Mouse (Mus musculus) forebrain, embryonic 15.5 days (tissue): ENCODE data around the gene Spopl. TPM values are rescaled to one million over a fixed set of nuclear protein-coding genes. Genes with fewer than 3 reads are reported as not detected.
"Not testable (repeated sequence)": the region's sequence is repeated elsewhere in the genome, so short reads cannot be mapped to it uniquely, and the experiment has no call there.

Experiments
- ATAC-seq: fragments of 200-750 bp; cut with Nextera tagmentation; replicated peaks from 2 replicates; pipeline ENCODE4 v1.8.0; 2017; ENCODE audit warnings: mild to moderate bottlenecking, moderate TSS enrichment, moderate library complexity
- H3K27ac ChIP-seq: fragments of 300-500 bp; sonication (generic); replicated peaks from 2 replicates; pipeline ENCODE4 v1.5.1; 2015; ENCODE audit warnings: mild to moderate bottlenecking, inconsistent platforms
- H3K27me3 ChIP-seq: fragments of 300-500 bp; sonication (generic); 2 replicates; pipeline ENCODE4 v1.6.1; 2015; ENCODE audit warnings: inconsistent platforms
- H3K36me3 ChIP-seq: fragments of 300-500 bp; sonication (generic); 2 replicates; pipeline ENCODE4 v1.6.1; 2015; ENCODE audit warnings: mild to moderate bottlenecking, inconsistent platforms
- H3K4me1 ChIP-seq: fragments of 300-500 bp; sonication (generic); 2 replicates; pipeline ENCODE4 v1.6.1; 2015; ENCODE audit warnings: inconsistent platforms
- H3K4me2 ChIP-seq: fragments of 300-500 bp; sonication (generic); replicated peaks from 2 replicates; pipeline ENCODE4 v1.6.1; 2015; ENCODE audit warnings: mild to moderate bottlenecking, inconsistent platforms
- H3K4me3 ChIP-seq: fragments of 300-500 bp; sonication (generic); 2 replicates; pipeline ENCODE4 v1.5.1; 2015; ENCODE audit warnings: mild to moderate bottlenecking, inconsistent platforms
- H3K9ac ChIP-seq: fragments of 300-500 bp; sonication (generic); replicated peaks from 2 replicates; pipeline ENCODE4 v1.6.1; 2015; ENCODE audit warnings: mild to moderate bottlenecking, inconsistent platforms
- H3K9me3 ChIP-seq: fragments of 300-500 bp; sonication (generic); 2 replicates; pipeline ENCODE4 v1.6.1; 2016; ENCODE audit warnings: inconsistent platforms
- WGBS: fragments of 180-500 bp; shearing (Covaris S2); methylation state at CpG from one replicate; pipeline ENCODE4 v1.1.7; 2015; ENCODE audit warnings: mixed read lengths; 5-methylcytosine and 5-hydroxymethylcytosine counted together
- polyA plus RNA-seq: library from polyadenylated mRNA; unstranded; fragments of >200 nt; fragmentation: Nextera tagmentation; extraction: Ambion mirVana; gene quantifications from 2 replicates; pipeline ENCODE4 v1.2.1, GENCODE M21; 2015

The Spopl gene
- polyA plus RNA-seq = 8.6 and 11.3 TPM in 2 replicates

- peak within 1 kb of the TSS; percentile 72 for H3K27ac ChIP-seq
- H3K9me3 ChIP-seq = no peaks in the 10 kb centered on the region
- peaks cover 9% of the 10 kb centered on the region; the same call in 1 of the 2 replicates for H3K27me3 ChIP-seq
- H3K4me1 ChIP-seq = peaks cover 15% of the 10 kb centered on the region
- peak within 1 kb of the TSS; percentile 99 for H3K9ac ChIP-seq
- peak within 1 kb of the TSS; percentile 64 for H3K4me2 ChIP-seq
- no peaks in the 10 kb centered on the region for H3K36me3 ChIP-seq
- 2% methylated on average over 58 of the region's 58 CpGs for WGBS
- peak; percentile 97 for ATAC-seq
- peak within 1 kb of the TSS; percentile 99 for H3K4me3 ChIP-seq
Measured at GRCm38 (mm10) chr2:23571302-23572156, at the start of gene Spopl. Spopl (minus strand) TSS chr2:23572106.

- Histone ChIP-seq H3K27me3 (no peaks in the 10 kb centered on the region), H3K4me2 (no peak overlapping the region), H3K4me1 (no peaks in the 10 kb centered on the region), H3K9ac (no peak overlapping the region), H3K9me3 (no peaks in the 10 kb centered on the region), H3K27ac (no peak overlapping the region), H3K36me3 (no peaks in the 10 kb centered on the region), H3K4me3 (no peak overlapping the region)
- no peak for ATAC-seq
Measured at GRCm38 (mm10) chr2:23620128-23620527, 48.2 kb upstream of the Spopl start.

DNA sequence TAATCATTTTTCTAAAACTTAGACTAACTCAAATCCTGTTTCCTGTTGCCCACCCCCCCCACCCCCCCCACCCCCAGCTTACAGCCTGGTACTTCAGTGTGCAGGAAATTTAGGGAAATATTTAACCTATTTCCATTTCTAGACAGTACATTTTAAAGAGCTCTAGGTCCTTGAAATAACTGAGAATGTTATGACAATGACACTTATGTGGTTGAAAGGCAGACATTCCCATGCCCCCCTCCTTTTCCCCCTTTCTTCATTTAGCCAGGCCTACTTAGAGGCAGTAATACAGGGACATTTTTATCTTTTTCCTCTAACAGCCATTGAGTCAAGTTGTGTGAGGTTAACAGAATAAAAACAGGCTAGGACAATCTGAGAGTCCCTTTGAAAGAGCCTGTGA, 46.1 kb upstream of the Spopl start:
- ATAC-seq = no peak
- H3K4me2 ChIP-seq = no peak overlapping the region
- no peak overlapping the region for H3K4me3 ChIP-seq
- no peaks in the 10 kb centered on the region for H3K4me1 ChIP-seq
- no peak overlapping the region for H3K9ac ChIP-seq
- H3K9me3 ChIP-seq = no peaks in the 10 kb centered on the region
- H3K27ac ChIP-seq = no peak overlapping the region
- no peaks in the 10 kb centered on the region for H3K27me3 ChIP-seq
- H3K36me3 ChIP-seq = no peaks in the 10 kb centered on the region

GRCm38 (mm10) chr2:23605391-23605790, 33.5 kb upstream of the Spopl start:
- no peaks in the 10 kb centered on the region for H3K9me3 ChIP-seq
- no peaks in the 10 kb centered on the region for H3K27me3 ChIP-seq
- no peaks in the 10 kb centered on the region for H3K4me1 ChIP-seq
- no peak overlapping the region for H3K27ac ChIP-seq
- ATAC-seq = no peak
- H3K36me3 ChIP-seq = no peaks in the 10 kb centered on the region
- no peak overlapping the region for H3K4me2 ChIP-seq
- H3K9ac ChIP-seq = no peak overlapping the region
- H3K4me3 ChIP-seq = no peak overlapping the region

DNA sequence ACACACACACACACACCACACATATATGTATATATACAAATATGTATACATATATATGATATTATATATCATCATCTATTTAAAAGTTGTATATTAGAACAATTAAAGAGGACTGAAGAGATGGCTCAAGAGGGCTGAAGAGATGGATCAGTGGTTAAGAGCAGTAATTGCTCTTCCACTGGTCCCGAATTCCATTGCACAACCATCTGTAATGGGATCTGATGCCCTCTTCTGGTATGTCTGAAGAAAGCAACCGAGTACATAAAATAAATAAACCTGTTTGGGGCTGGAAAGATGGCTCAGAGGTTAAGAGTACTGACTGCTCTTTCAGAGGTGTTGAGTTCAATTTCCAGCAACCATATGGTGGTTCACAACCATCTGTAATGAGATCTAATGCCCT, 16.9 kb upstream of the Spopl start:
- no peak overlapping the region for H3K27ac ChIP-seq
- H3K27me3 ChIP-seq = no peaks in the 10 kb centered on the region
- H3K36me3 ChIP-seq = no peaks in the 10 kb centered on the region
- no peak overlapping the region for H3K4me2 ChIP-seq
- H3K9ac ChIP-seq = no peak overlapping the region
- H3K4me1 ChIP-seq = no peaks in the 10 kb centered on the region
- WGBS = 43% methylated on average over 2 of the region's 2 CpGs
- no peaks in the 10 kb centered on the region for H3K9me3 ChIP-seq
- ATAC-seq = no peak
- H3K4me3 ChIP-seq = no peak overlapping the region

DNA sequence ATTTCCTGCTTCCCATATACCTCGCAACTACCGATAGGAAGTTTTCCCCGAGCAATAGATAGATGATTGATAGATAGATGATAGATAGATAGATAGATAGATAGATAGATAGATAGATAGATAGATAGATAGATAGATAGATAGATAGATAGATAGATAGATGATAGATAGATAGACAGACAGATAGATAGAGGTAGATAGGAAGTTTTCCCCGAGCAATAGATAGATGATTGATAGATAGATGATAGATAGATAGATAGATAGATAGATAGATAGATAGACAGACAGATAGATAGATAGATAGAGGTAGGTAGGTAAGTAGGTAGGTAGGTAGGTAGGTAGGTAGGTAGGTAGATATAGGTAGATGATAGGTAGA, 239 bp upstream of the Spopl start:
- peak overlapping the region; percentile 99; the same call in 1 of the 2 replicates for H3K9ac ChIP-seq
- WGBS = 22% methylated on average over 4 of the region's 4 CpGs
- not testable (repeated sequence) for H3K27me3 ChIP-seq, H3K36me3 ChIP-seq, H3K9me3 ChIP-seq, H3K27ac ChIP-seq, ATAC-seq
- peak overlapping the region; percentile 64 for H3K4me2 ChIP-seq
- peak overlapping the region; percentile 99 for H3K4me3 ChIP-seq
- peaks cover 15% of the 10 kb centered on the region for H3K4me1 ChIP-seq

- Histone ChIP-seq H3K4me1 (peaks cover 15% of the 10 kb centered on the region), H3K27me3 (peaks cover 9% of the 10 kb centered on the region; the same call in 1 of the 2 replicates), H3K9ac (no peak overlapping the region), H3K36me3 (no peaks in the 10 kb centered on the region), H3K9me3 (no peaks in the 10 kb centered on the region), H3K4me3 (peak overlapping the region; percentile 99), H3K4me2 (peak overlapping the region; percentile 64), H3K27ac (no peak overlapping the region)
- 82% methylated on average over 4 of the region's 4 CpGs for WGBS
- ATAC-seq = no peak
Measured at GRCm38 (mm10) chr2:23570563-23570962, 1.3 kb downstream of the Spopl start.

DNA sequence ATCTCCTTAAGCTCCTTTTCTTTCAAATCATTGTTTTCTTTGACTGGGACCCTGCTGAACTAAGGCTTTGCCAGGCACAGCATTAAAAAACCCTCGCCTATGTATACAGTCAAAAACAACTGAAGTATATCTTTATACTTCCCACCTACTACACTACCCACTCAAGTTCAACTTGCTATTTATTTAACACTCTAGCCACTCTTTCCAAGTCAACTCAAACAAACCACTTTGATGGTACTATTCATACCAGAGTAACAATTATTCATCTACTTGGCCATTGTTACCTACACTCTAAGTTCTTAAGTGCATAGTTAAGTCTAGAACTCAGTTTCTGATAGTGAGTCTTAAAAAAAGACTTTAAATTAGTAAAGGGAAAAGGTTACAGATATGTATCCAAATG, 3.1 kb downstream of the Spopl start:
- ATAC-seq = no peak
- Histone ChIP-seq H3K27ac (no peak overlapping the region), H3K4me2 (no peak overlapping the region), H3K27me3 (no peaks in the 10 kb centered on the region), H3K4me1 (peaks cover 15% of the 10 kb centered on the region), H3K4me3 (no peak overlapping the region), H3K36me3 (no peaks in the 10 kb centered on the region), H3K9me3 (no peaks in the 10 kb centered on the region), H3K9ac (no peak overlapping the region)
- 93% methylated on average over 1 of the region's 1 CpGs for WGBS

- whole genome bisulfite sequencing = 93% methylated on average over 2 of the region's 2 CpGs
- H3K27me3 ChIP-seq = no peaks in the 10 kb centered on the region
- no peak for ATAC-seq
- no peaks in the 10 kb centered on the region for H3K9me3 ChIP-seq
- no peak overlapping the region for H3K9ac ChIP-seq
- H3K4me2 ChIP-seq = no peak overlapping the region
- H3K4me1 ChIP-seq = peaks cover 5% of the 10 kb centered on the region; the same call in 1 of the 2 replicates
- no peaks in the 10 kb centered on the region for H3K36me3 ChIP-seq
- H3K27ac ChIP-seq = no peak overlapping the region
- H3K4me3 ChIP-seq = no peak overlapping the region
Measured at GRCm38 (mm10) chr2:23565081-23565801, 6.7 kb downstream of the Spopl start.

GRCm38 (mm10) chr2:23562898-23563297, 9.0 kb downstream of the Spopl start:
- no peak overlapping the region for H3K4me2 ChIP-seq

DNA sequence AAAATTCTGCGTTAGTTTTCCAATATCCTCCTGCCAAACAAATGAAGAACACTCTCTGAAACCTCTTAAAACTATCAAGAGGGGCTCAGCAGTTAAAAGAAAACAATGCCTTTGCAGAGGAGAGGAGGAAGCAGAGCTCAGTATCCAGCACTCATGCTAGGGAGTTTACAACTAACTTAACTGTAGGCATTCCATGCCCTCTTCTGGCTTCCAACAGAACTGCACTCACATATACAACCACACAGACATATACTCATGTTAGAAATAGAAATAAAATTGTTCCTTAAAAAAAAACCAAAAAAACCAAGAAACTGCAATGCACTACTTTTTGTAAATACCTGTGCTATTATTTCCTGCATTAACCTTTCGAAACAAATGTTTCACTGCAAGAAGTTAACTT, 12.7 kb downstream of the Spopl start:
- Histone ChIP-seq H3K9ac (no peak overlapping the region), H3K4me3 (no peak overlapping the region), H3K4me1 (no peaks in the 10 kb centered on the region), H3K36me3 (no peaks in the 10 kb centered on the region), H3K27me3 (no peaks in the 10 kb centered on the region), H3K27ac (no peak overlapping the region), H3K9me3 (no peaks in the 10 kb centered on the region), H3K4me2 (no peak overlapping the region)
- 91% methylated on average over 2 of the region's 2 CpGs for WGBS
- ATAC-seq = no peak

More at GRCm38 (mm10) chr2:23562898-23563297, 9.0 kb downstream of the Spopl start:
- ATAC-seq = no peak
- Histone ChIP-seq H3K9ac (no peak overlapping the region), H3K4me1 (no peaks in the 10 kb centered on the region), H3K9me3 (no peaks in the 10 kb centered on the region), H3K4me3 (no peak overlapping the region), H3K36me3 (no peaks in the 10 kb centered on the region), H3K27ac (no peak overlapping the region), H3K27me3 (no peaks in the 10 kb centered on the region)
- 96% methylated on average over 3 of the region's 3 CpGs for whole genome bisulfite sequencing

GRCm38 (mm10) chr2:23551235-23551634, 20.7 kb downstream of the Spopl start:
- Histone ChIP-seq H3K4me1 (no peaks in the 10 kb centered on the region), H3K36me3 (no peaks in the 10 kb centered on the region), H3K9me3 (no peaks in the 10 kb centered on the region), H3K4me2 (no peak overlapping the region), H3K4me3 (no peak overlapping the region), H3K27ac (no peak overlapping the region), H3K27me3 (no peaks in the 10 kb centered on the region), H3K9ac (no peak overlapping the region)
- 77% methylated on average over 1 of the region's 1 CpGs for WGBS
- ATAC-seq = no peak
